Mouse (Mus musculus) heart, postnatal 25 days (tissue): ENCODE results near the gene Efna5. TPM values are rescaled to one million over a fixed set of nuclear protein-coding genes. Genes with fewer than 3 reads are reported as not detected.

Source experiments
- DNase-seq: peaks from one replicate; pipeline ENCODE4 v3.0.0; 2022; ENCODE audit warnings: low spot score
- intact Hi-C: fragments of 180-260 bp; cut with DNase I; formaldehyde crosslinking; loops from one replicate; pipeline ENCODE4 v1.15.1; 2025
- total RNA-seq, 2 experiments: library from RNA; stranded (reverse); gene quantifications; 2 replicates each; pipeline ENCODE4 v1.2.3; 2021

The Efna5 gene
- total RNA-seq, 2 experiments from 2014 or later, result 21.0 to 23.0 TPM

GRCm38 (mm10) chr17:62580127-62580526 lies 301.0 kb downstream of the Efna5 start:
- DNase-seq, result no peak
- intact Hi-C loops, result no loop called here

DNA sequence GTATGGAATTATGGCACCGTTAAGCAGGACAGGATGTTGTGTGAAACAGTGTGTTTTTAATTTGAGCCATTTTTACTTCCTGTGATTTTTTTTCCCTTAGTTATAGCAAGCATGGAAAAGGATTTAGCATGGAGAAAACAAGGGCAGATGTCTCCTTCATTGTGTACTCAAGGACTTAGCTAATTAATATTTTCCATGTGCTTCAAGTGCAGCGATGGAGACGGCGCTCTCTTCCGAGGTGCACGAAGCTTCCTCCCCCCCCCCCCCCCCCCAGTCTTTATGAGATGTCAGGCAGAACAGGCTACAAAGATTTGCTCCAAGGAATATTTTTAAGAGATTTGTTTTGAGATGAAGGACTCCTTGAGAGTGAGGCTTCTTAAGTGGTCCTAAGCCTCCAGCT lies 301.5 kb downstream of the Efna5 start:
- no peak for DNase-seq
- intact Hi-C loops, result no loop called here

- DNase-seq, result no peak
- intact Hi-C loops, result no loop called here
Measured at GRCm38 (mm10) chr17:62574499-62575265, 306.4 kb downstream of the Efna5 start.

DNA sequence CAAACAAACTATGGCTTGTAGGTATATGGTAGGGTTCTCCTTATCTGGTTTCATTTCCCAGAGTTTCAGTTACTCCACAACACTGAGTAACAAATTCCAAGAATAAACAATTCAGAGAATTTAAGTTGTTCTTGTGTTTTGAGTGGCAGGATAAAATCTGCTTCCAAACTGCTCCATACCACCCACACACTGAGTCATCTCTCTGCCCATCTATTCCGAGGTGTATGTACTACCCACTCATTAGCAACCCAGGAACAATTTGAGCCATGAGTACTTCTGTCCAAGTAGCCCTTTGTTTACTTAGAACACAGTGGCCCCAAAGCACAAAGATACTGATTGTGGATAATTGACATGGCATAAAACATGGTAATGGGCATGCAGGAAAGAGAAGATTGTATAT lies 311.0 kb downstream of the Efna5 start:
- intact Hi-C loops, result no loop called here
- DNase-seq, result no peak

- DNase-seq, result no peak
- intact Hi-C loops, result no loop called here
Measured at GRCm38 (mm10) chr17:62568019-62568418, 313.1 kb downstream of the Efna5 start.

GRCm38 (mm10) chr17:62565632-62566031 lies 315.5 kb downstream of the Efna5 start:
- intact Hi-C loops, result no loop called here
- no peak for DNase-seq

DNA sequence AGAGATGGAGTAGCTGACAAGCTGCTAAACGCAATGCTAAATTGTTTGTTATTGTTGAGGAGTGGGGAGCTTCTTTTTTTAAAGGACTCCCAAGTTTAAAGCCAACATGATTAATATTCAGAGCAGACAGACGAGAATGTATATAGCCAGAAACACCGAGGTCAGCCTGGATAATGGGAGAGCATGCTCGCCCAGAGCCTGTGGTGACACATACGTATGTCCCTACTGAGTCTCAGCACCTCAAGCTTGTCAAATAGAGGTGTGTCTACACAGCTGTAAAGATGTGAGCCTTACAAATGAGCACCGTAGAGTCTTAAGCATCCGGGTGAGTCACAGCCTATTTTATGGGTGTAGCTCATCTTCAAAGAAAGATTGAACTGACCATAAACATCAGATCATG lies 318.7 kb downstream of the Efna5 start:
- intact Hi-C loops, result no loop called here
- DNase-seq, result no peak

GRCm38 (mm10) chr17:62557215-62557614 lies 323.9 kb downstream of the Efna5 start:
- intact Hi-C loops, result no loop called here

More at GRCm38 (mm10) chr17:62557215-62557614, 323.9 kb downstream of the Efna5 start:
- DNase-seq, result no peak
